Mouse (Mus musculus): Measurements from ENCODE around the gene Actr10. TPM values are rescaled to one million over a fixed set of nuclear protein-coding genes. Genes with fewer than 3 reads are reported as not detected.
A peak's percentile ranks its signal among the peaks of the same experiment; 100 is the strongest.

Actr10 gene
- polyA plus RNA-seq, 1 experiment from 2014 or later = 240 TPM

DNA sequence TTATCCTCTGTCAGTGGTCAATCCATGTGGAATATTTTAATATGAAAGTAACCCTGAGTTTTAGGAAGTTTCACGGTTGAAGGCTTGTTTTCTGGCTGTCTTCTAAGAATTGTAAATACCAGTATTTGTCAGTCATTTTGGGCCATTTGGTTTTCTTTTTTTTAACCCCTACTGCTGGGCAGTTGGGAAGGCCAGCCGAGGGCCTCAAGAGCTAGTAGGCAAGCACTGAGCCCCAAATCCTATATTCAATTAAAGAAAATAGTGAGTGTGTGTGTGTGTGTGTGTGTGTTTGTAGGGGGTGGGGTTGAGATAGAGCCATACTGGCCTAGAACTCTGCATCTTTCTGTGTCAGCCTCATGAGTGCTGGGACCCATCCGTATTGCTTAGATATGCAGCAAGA lies 38.2 kb downstream of the Actr10 start:
- peak overlapping the region; percentile 99 for H3K4me3 ChIP-seq (ENCODE audit: low read length)
- H3K27me3 ChIP-seq (ENCODE audit: insufficient read depth, low read length) = no peaks in the 10 kb centered on the region
- H3K4me1 ChIP-seq (ENCODE audit: insufficient read depth, low read length) = peaks cover 13% of the 10 kb centered on the region
- WGBS = 60% methylated on average over 3 of the region's 3 CpGs
- no peaks in the 10 kb centered on the region for H3K9me3 ChIP-seq (ENCODE audit: low read length)
- peak overlapping the region; percentile 37; the same call in 1 of the 2 replicates for H3K9ac ChIP-seq (replicated peaks; ENCODE audit: low read length)
- ATAC-seq (ENCODE audit: low FRiP score, low TSS enrichment) = no peak
- H3K36me3 ChIP-seq (ENCODE audit: insufficient read depth, low read length) = peaks cover 18% of the 10 kb centered on the region; the same call in 1 of the 2 replicates
- no peak overlapping the region for H3K27ac ChIP-seq (ENCODE audit: low read length)
- peak overlapping the region; percentile 71 for H3K4me2 ChIP-seq (replicated peaks; ENCODE audit: low read depth, low read length)

- no peak overlapping the region for H3K9ac ChIP-seq (replicated peaks; ENCODE audit: low read length)
- H3K27ac ChIP-seq (ENCODE audit: low read length) = no peak overlapping the region
- no peaks in the 10 kb centered on the region for H3K9me3 ChIP-seq (ENCODE audit: low read length)
- no peak overlapping the region for H3K4me3 ChIP-seq (ENCODE audit: low read length)
- no peak overlapping the region for H3K4me2 ChIP-seq (replicated peaks; ENCODE audit: low read depth, low read length)
- ATAC-seq (ENCODE audit: low FRiP score, low TSS enrichment) = no peak
- H3K4me1 ChIP-seq (ENCODE audit: insufficient read depth, low read length) = peaks cover 13% of the 10 kb centered on the region
- peaks cover 20% of the 10 kb centered on the region; the same call in 1 of the 2 replicates for H3K36me3 ChIP-seq (ENCODE audit: insufficient read depth, low read length)
- no peaks in the 10 kb centered on the region for H3K27me3 ChIP-seq (ENCODE audit: insufficient read depth, low read length)
- 92% methylated on average over 7 of the region's 7 CpGs for WGBS
Observed at GRCm38 (mm10) chr12:70978345-70978744, 40.7 kb downstream of the Actr10 start.

GRCm38 (mm10) chr12:70984855-70985550 lies 47.3 kb downstream of the Actr10 start:
- Histone ChIP-seq H3K4me3 (ENCODE audit: low read length) (no peak overlapping the region), H3K4me1 (ENCODE audit: insufficient read depth, low read length) (no peaks in the 10 kb centered on the region), H3K9ac (replicated peaks; ENCODE audit: low read length) (no peak overlapping the region), H3K36me3 (ENCODE audit: insufficient read depth, low read length) (peaks cover 64% of the 10 kb centered on the region), H3K4me2 (replicated peaks; ENCODE audit: low read depth, low read length) (no peak overlapping the region), H3K27me3 (ENCODE audit: insufficient read depth, low read length) (no peaks in the 10 kb centered on the region), H3K27ac (ENCODE audit: low read length) (no peak overlapping the region), H3K9me3 (ENCODE audit: low read length) (no peaks in the 10 kb centered on the region)
- WGBS = 91% methylated on average over 7 of the region's 7 CpGs
- no peak for ATAC-seq (ENCODE audit: low FRiP score, low TSS enrichment)

- H3K9ac ChIP-seq (replicated peaks; ENCODE audit: low read length) = no peak overlapping the region
- H3K4me1 ChIP-seq (ENCODE audit: insufficient read depth, low read length) = peaks cover 8% of the 10 kb centered on the region
- H3K27ac ChIP-seq (ENCODE audit: low read length) = no peak overlapping the region
- ATAC-seq (ENCODE audit: low FRiP score, low TSS enrichment) = no peak
- H3K9me3 ChIP-seq (ENCODE audit: low read length) = no peaks in the 10 kb centered on the region
- no peaks in the 10 kb centered on the region for H3K27me3 ChIP-seq (ENCODE audit: insufficient read depth, low read length)
- peaks cover 23% of the 10 kb centered on the region; the same call in 1 of the 2 replicates for H3K36me3 ChIP-seq (ENCODE audit: insufficient read depth, low read length)
- 95% methylated on average over 5 of the region's 5 CpGs for WGBS
- H3K4me3 ChIP-seq (ENCODE audit: low read length) = no peak overlapping the region
- H3K4me2 ChIP-seq (replicated peaks; ENCODE audit: low read depth, low read length) = no peak overlapping the region
Observed at GRCm38 (mm10) chr12:70997225-70997624, 59.6 kb downstream of the Actr10 start.

DNA sequence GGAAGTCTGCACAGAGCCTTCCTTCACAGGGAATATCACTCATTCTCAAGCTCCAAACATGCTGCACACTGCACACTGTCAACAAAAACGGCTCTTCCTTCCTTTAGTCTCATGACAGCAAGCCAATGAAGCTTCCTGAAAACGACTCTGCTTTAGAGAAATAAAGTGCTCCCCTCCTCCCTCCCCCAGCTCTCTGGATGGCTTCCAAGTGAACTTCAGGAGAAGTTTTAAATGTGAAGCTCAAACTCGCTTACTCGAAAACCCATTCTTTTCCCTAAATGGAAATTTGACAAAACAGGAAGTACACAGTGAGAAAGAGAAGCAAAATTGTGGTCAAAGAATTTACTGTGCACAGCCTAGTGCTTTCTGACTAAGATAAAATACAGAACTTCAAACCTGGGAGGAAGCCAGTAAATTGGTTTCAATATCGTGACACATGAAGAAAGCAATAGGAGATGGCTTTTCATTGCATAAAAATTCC lies 61.8 kb downstream of the Actr10 start:
- peak overlapping the region; percentile 32 for H3K4me2 ChIP-seq (replicated peaks; ENCODE audit: low read depth, low read length)
- WGBS = 40% methylated on average over 5 of the region's 5 CpGs
- H3K36me3 ChIP-seq (ENCODE audit: insufficient read depth, low read length) = peaks cover 24% of the 10 kb centered on the region
- H3K27ac ChIP-seq (ENCODE audit: low read length) = peak overlapping the region; percentile 87
- peak; percentile 65; the same call in 1 of the 2 replicates for ATAC-seq (ENCODE audit: low FRiP score, low TSS enrichment)
- H3K4me3 ChIP-seq (ENCODE audit: low read length) = no peak overlapping the region
- no peaks in the 10 kb centered on the region for H3K9me3 ChIP-seq (ENCODE audit: low read length)
- no peak overlapping the region for H3K9ac ChIP-seq (replicated peaks; ENCODE audit: low read length)
- peaks cover 8% of the 10 kb centered on the region for H3K4me1 ChIP-seq (ENCODE audit: insufficient read depth, low read length)
- H3K27me3 ChIP-seq (ENCODE audit: insufficient read depth, low read length) = no peaks in the 10 kb centered on the region

- Histone ChIP-seq H3K4me3 (ENCODE audit: low read length) (no peak overlapping the region), H3K27me3 (ENCODE audit: insufficient read depth, low read length) (no peaks in the 10 kb centered on the region), H3K9ac (replicated peaks; ENCODE audit: low read length) (no peak overlapping the region), H3K4me2 (replicated peaks; ENCODE audit: low read depth, low read length) (no peak overlapping the region), H3K27ac (ENCODE audit: low read length) (peak overlapping the region; percentile 17; the same call in 1 of the 2 replicates), H3K36me3 (ENCODE audit: insufficient read depth, low read length) (peaks cover 31% of the 10 kb centered on the region), H3K9me3 (ENCODE audit: low read length) (no peaks in the 10 kb centered on the region), H3K4me1 (ENCODE audit: insufficient read depth, low read length) (peaks cover 8% of the 10 kb centered on the region)
- ATAC-seq (ENCODE audit: low FRiP score, low TSS enrichment) = no peak
- WGBS = 88% methylated on average over 1 of the region's 1 CpGs
Observed at GRCm38 (mm10) chr12:71000344-71000743, 62.7 kb downstream of the Actr10 start.

DNA sequence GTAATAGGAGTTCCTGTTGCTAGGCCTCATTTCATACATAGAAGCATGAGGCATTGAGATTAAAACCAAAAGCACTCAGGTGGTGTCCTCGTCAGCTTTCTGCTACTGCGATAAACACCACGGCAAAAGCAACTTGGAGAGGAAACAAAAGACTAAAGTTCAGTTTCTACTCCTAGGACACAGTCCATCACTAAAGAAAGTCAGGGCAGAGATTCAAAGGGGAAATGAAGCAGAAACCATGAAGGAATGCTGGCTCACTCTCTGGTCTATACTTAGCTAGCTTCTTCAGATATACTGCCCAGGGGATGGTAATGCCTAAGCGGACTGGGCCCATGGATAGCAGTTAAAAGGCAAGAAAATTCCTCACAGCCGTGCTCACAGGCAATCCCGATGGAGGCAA lies 63.8 kb downstream of the Actr10 start:
- Histone ChIP-seq H3K27ac (ENCODE audit: low read length) (peak overlapping the region; percentile 43), H3K27me3 (ENCODE audit: insufficient read depth, low read length) (no peaks in the 10 kb centered on the region), H3K36me3 (ENCODE audit: insufficient read depth, low read length) (peaks cover 32% of the 10 kb centered on the region), H3K4me3 (ENCODE audit: low read length) (no peak overlapping the region), H3K9me3 (ENCODE audit: low read length) (no peaks in the 10 kb centered on the region), H3K4me1 (ENCODE audit: insufficient read depth, low read length) (peaks cover 8% of the 10 kb centered on the region), H3K9ac (replicated peaks; ENCODE audit: low read length) (no peak overlapping the region), H3K4me2 (replicated peaks; ENCODE audit: low read depth, low read length) (no peak overlapping the region)
- ATAC-seq (ENCODE audit: low FRiP score, low TSS enrichment) = no peak
- 79% methylated on average over 6 of the region's 6 CpGs for WGBS

DNA sequence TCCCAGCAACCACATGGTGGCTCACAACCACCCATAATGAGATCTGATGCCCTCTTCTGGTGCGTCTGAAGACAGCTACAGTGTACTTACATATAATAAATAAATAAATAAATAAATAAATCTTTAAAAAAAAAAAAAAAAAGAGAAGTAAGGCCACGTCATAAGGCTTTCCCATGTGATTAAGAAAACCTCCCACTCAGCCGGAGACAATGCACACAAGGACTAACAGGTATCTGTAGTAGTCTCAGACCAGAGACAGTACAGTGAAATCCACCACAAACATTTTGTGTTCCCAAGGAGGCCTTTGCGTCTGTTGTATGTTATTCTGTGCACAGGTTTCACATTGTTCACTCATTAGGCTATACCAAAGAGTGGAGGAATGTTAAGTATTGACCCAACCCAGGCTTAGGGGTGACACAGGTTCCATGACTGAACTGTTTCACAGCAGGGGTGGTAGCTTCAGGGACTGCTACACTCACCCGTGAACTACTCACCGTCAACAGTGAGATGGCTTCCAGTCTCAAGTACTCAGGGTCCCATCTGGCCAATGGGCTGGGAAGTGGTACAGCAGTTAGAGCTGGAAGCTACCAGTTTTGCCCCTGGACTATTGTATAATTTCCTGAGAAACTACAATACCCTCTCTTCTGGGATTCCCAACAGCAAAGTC lies 66.2 kb downstream of the Actr10 start:
- Histone ChIP-seq H3K36me3 (ENCODE audit: insufficient read depth, low read length) (peaks cover 42% of the 10 kb centered on the region), H3K9ac (replicated peaks; ENCODE audit: low read length) (no peak overlapping the region), H3K4me2 (replicated peaks; ENCODE audit: low read depth, low read length) (no peak overlapping the region), H3K27me3 (ENCODE audit: insufficient read depth, low read length) (no peaks in the 10 kb centered on the region), H3K9me3 (ENCODE audit: low read length) (no peaks in the 10 kb centered on the region), H3K4me1 (ENCODE audit: insufficient read depth, low read length) (peaks cover 5% of the 10 kb centered on the region), H3K27ac (ENCODE audit: low read length) (no peak overlapping the region), H3K4me3 (ENCODE audit: low read length) (no peak overlapping the region)
- 90% methylated on average over 5 of the region's 6 CpGs for WGBS
- ATAC-seq (ENCODE audit: low FRiP score, low TSS enrichment) = no peak

GRCm38 (mm10) chr12:71006141-71006540 lies 68.5 kb downstream of the Actr10 start:
- 94% methylated on average over 6 of the region's 6 CpGs for WGBS
- ATAC-seq (ENCODE audit: low FRiP score, low TSS enrichment) = no peak
- H3K4me3 ChIP-seq (ENCODE audit: low read length) = no peak overlapping the region
- no peaks in the 10 kb centered on the region for H3K9me3 ChIP-seq (ENCODE audit: low read length)
- H3K9ac ChIP-seq (replicated peaks; ENCODE audit: low read length) = no peak overlapping the region
- H3K4me1 ChIP-seq (ENCODE audit: insufficient read depth, low read length) = no peaks in the 10 kb centered on the region
- H3K27ac ChIP-seq (ENCODE audit: low read length) = no peak overlapping the region
- peaks cover 48% of the 10 kb centered on the region for H3K36me3 ChIP-seq (ENCODE audit: insufficient read depth, low read length)
- H3K27me3 ChIP-seq (ENCODE audit: insufficient read depth, low read length) = no peaks in the 10 kb centered on the region
- H3K4me2 ChIP-seq (replicated peaks; ENCODE audit: low read depth, low read length) = no peak overlapping the region

DNA sequence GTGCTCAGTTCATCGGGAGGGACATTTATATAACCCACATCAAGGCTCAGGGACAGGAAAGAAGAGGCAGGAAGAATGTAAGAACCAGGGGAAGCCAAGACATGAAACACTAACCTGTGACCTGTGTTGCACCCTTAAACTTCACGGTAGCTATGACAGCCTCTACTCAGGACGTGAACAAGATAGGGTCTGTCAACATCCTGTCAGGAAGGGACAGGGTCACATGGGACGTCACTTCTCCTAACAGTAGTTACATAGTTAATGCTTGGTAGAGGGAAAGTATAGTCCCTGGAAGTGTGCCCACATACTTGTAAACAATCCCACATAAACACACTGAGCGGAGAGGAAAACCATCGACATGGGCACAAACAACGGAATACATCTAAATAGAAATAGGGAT lies 69.2 kb downstream of the Actr10 start:
- no peak for ATAC-seq (ENCODE audit: low FRiP score, low TSS enrichment)
- H3K27ac ChIP-seq (ENCODE audit: low read length) = no peak overlapping the region
- no peaks in the 10 kb centered on the region for H3K9me3 ChIP-seq (ENCODE audit: low read length)
- WGBS = 75% methylated on average over 7 of the region's 7 CpGs
- no peaks in the 10 kb centered on the region for H3K27me3 ChIP-seq (ENCODE audit: insufficient read depth, low read length)
- no peak overlapping the region for H3K9ac ChIP-seq (replicated peaks; ENCODE audit: low read length)
- H3K4me1 ChIP-seq (ENCODE audit: insufficient read depth, low read length) = 0 out of 2 replicates have a peak, but pooled peaks cover 1% of the 10 kb centered on the region
- H3K4me2 ChIP-seq (replicated peaks; ENCODE audit: low read depth, low read length) = no peak overlapping the region
- no peak overlapping the region for H3K4me3 ChIP-seq (ENCODE audit: low read length)
- H3K36me3 ChIP-seq (ENCODE audit: insufficient read depth, low read length) = peaks cover 48% of the 10 kb centered on the region
